Mouse (Mus musculus) intestine, embryonic 15.5 days (tissue): Measurements from ENCODE around the gene Pla2g4f. TPM values are rescaled to one million over a fixed set of nuclear protein-coding genes. Genes with fewer than 3 reads are reported as not detected.

Source experiments
- ATAC-seq: fragments of 200-750 bp; cut with Nextera tagmentation; 2 replicates; pipeline ENCODE4 v1.8.0; 2017; ENCODE audit warnings: moderate TSS enrichment, moderate library complexity
- H3K27ac ChIP-seq: fragments of 300-500 bp; sonication (generic); 2 replicates; pipeline ENCODE4 v1.5.1; 2015; ENCODE audit warnings: mild to moderate bottlenecking, inconsistent platforms
- H3K27me3 ChIP-seq: fragments of 300-500 bp; sonication (generic); replicated peaks from 2 replicates; pipeline ENCODE4 v1.6.1; 2015; ENCODE audit warnings: inconsistent platforms
- H3K36me3 ChIP-seq: fragments of 300-500 bp; sonication (generic); 2 replicates; pipeline ENCODE4 v1.6.1; 2015; ENCODE audit warnings: inconsistent platforms
- H3K4me1 ChIP-seq: fragments of 300-500 bp; sonication (generic); replicated peaks from 2 replicates; pipeline ENCODE4 v1.6.1; 2015; ENCODE audit warnings: inconsistent platforms
- H3K4me2 ChIP-seq: fragments of 300-500 bp; sonication (generic); replicated peaks from 2 replicates; pipeline ENCODE4 v1.6.1; 2015; ENCODE audit warnings: mild to moderate bottlenecking, inconsistent platforms
- H3K4me3 ChIP-seq: fragments of 300-500 bp; sonication (generic); replicated peaks from 2 replicates; pipeline ENCODE4 v1.5.1; 2015; ENCODE audit warnings: inconsistent platforms
- H3K9ac ChIP-seq: fragments of 300-500 bp; sonication (generic); 2 replicates; pipeline ENCODE4 v1.6.1; 2015; ENCODE audit warnings: inconsistent platforms
- H3K9me3 ChIP-seq: fragments of 300-500 bp; sonication (generic); 2 replicates; pipeline ENCODE4 v1.6.1; 2016; ENCODE audit warnings: inconsistent platforms
- WGBS: fragments of 180-500 bp; shearing (Covaris S2); methylation state at CpG from one replicate; pipeline ENCODE4 v1.1.7; 2015; 5-methylcytosine and 5-hydroxymethylcytosine counted together
- polyA plus RNA-seq: library from polyadenylated mRNA; unstranded; fragments of >200 nt; fragmentation: Nextera tagmentation; extraction: Ambion mirVana; gene quantifications from 2 replicates; pipeline ENCODE4 v1.2.1, GENCODE M21; 2015

The Pla2g4f gene
- polyA plus RNA-seq: 0.24 and 0.29 TPM in 2 replicates

- H3K9ac ChIP-seq: no peak within 1 kb of the TSS
- peaks cover 7% of the 10 kb centered on the region; the same call in 1 of the 2 replicates for H3K4me1 ChIP-seq
- no peak within 1 kb of the TSS for H3K4me3 ChIP-seq
- H3K27me3 ChIP-seq: no peaks in the 10 kb centered on the region
- H3K27ac ChIP-seq: 0 out of 2 replicates have a peak within 1 kb of the TSS, but pooled peaks have one; percentile 17
- H3K9me3 ChIP-seq: no peaks in the 10 kb centered on the region
- peak; percentile 71 for ATAC-seq
- WGBS: 34% methylated on average over 3 of the region's 3 CpGs
- no peak within 1 kb of the TSS for H3K4me2 ChIP-seq
- H3K36me3 ChIP-seq: peaks cover 14% of the 10 kb centered on the region; the same call in 1 of the 2 replicates
Observed at GRCm38 (mm10) chr2:120313976-120314375, at the start of gene Pla2g4f. TSS of gene Pla2g4f (minus strand) at chr2:120314165.

GRCm38 (mm10) chr2:120360425-120360824 is 46.5 kb upstream of the Pla2g4f start:
- no peaks in the 10 kb centered on the region for H3K9me3 ChIP-seq
- WGBS: 52% methylated on average over 1 of the region's 1 CpGs
- H3K27me3 ChIP-seq: no peaks in the 10 kb centered on the region
- H3K36me3 ChIP-seq: peaks cover 19% of the 10 kb centered on the region
- no peak overlapping the region for H3K4me3 ChIP-seq
- no peaks in the 10 kb centered on the region for H3K4me1 ChIP-seq
- no peak overlapping the region for H3K27ac ChIP-seq
- H3K4me2 ChIP-seq: no peak overlapping the region
- no peak overlapping the region for H3K9ac ChIP-seq
- no peak for ATAC-seq

GRCm38 (mm10) chr2:120352682-120353646 is 39.0 kb upstream of the Pla2g4f start, which contains the start of gene Vps39:
TSS of gene Vps39 (minus strand) at chr2:120353137.
- no peaks in the 10 kb centered on the region for H3K27me3 ChIP-seq
- ATAC-seq: peak; percentile 95
- H3K4me3 ChIP-seq: peak within 1 kb of the TSS; percentile 83
- H3K4me1 ChIP-seq: peaks cover 5% of the 10 kb centered on the region; the same call in 1 of the 2 replicates
- no peaks in the 10 kb centered on the region for H3K9me3 ChIP-seq
- peak within 1 kb of the TSS; percentile 65 for H3K27ac ChIP-seq
- peaks cover 22% of the 10 kb centered on the region for H3K36me3 ChIP-seq
- peak within 1 kb of the TSS; percentile 84 for H3K9ac ChIP-seq
- WGBS: 11% methylated on average over 44 of the region's 44 CpGs
- peak within 1 kb of the TSS; percentile 68 for H3K4me2 ChIP-seq

GRCm38 (mm10) chr2:120351321-120351720 is 37.4 kb upstream of the Pla2g4f start:
- no peaks in the 10 kb centered on the region for H3K9me3 ChIP-seq
- H3K4me2 ChIP-seq: no peak overlapping the region
- peaks cover 23% of the 10 kb centered on the region for H3K36me3 ChIP-seq

GRCm38 (mm10) chr2:120348120-120348519 is 34.2 kb upstream of the Pla2g4f start:
- no peak overlapping the region for H3K9ac ChIP-seq
- no peak overlapping the region for H3K4me2 ChIP-seq
- H3K4me1 ChIP-seq: peaks cover 5% of the 10 kb centered on the region; the same call in 1 of the 2 replicates
- no peak overlapping the region for H3K4me3 ChIP-seq
- H3K27ac ChIP-seq: no peak overlapping the region
- no peak for ATAC-seq
- H3K36me3 ChIP-seq: peaks cover 13% of the 10 kb centered on the region; the same call in 1 of the 2 replicates
- no peaks in the 10 kb centered on the region for H3K27me3 ChIP-seq
- H3K9me3 ChIP-seq: no peaks in the 10 kb centered on the region
- 76% methylated on average over 9 of the region's 9 CpGs for WGBS

More at GRCm38 (mm10) chr2:120351321-120351720, 37.4 kb upstream of the Pla2g4f start:
- Histone ChIP-seq H3K9ac (no peak overlapping the region), H3K4me1 (peaks cover 5% of the 10 kb centered on the region; the same call in 1 of the 2 replicates), H3K27ac (no peak overlapping the region), H3K27me3 (no peaks in the 10 kb centered on the region), H3K4me3 (no peak overlapping the region)
- WGBS: 81% methylated on average over 5 of the region's 5 CpGs
- ATAC-seq: no peak

- WGBS: 94% methylated on average over 1 of the region's 1 CpGs
- Histone ChIP-seq H3K36me3 (peaks cover 23% of the 10 kb centered on the region), H3K27me3 (no peaks in the 10 kb centered on the region), H3K9me3 (no peaks in the 10 kb centered on the region), H3K4me3 (no peak overlapping the region), H3K4me1 (no peaks in the 10 kb centered on the region), H3K4me2 (no peak overlapping the region), H3K9ac (no peak overlapping the region), H3K27ac (no peak overlapping the region)
- ATAC-seq: no peak
Observed at GRCm38 (mm10) chr2:120341741-120342140, 27.8 kb upstream of the Pla2g4f start.

GRCm38 (mm10) chr2:120337886-120338285 is 23.9 kb upstream of the Pla2g4f start:
- peaks cover 26% of the 10 kb centered on the region for H3K36me3 ChIP-seq
- no peaks in the 10 kb centered on the region for H3K4me1 ChIP-seq
- no peak overlapping the region for H3K4me2 ChIP-seq
- no peak overlapping the region for H3K27ac ChIP-seq
- H3K4me3 ChIP-seq: no peak overlapping the region
- no peaks in the 10 kb centered on the region for H3K9me3 ChIP-seq
- H3K9ac ChIP-seq: no peak overlapping the region
- H3K27me3 ChIP-seq: no peaks in the 10 kb centered on the region
- WGBS: 58% methylated on average over 2 of the region's 2 CpGs
- ATAC-seq: no peak

GRCm38 (mm10) chr2:120331575-120331974 is 17.6 kb upstream of the Pla2g4f start:
- 78% methylated on average over 4 of the region's 4 CpGs for WGBS
- peaks cover 24% of the 10 kb centered on the region for H3K36me3 ChIP-seq
- no peak overlapping the region for H3K4me3 ChIP-seq
- H3K4me2 ChIP-seq: no peak overlapping the region
- no peaks in the 10 kb centered on the region for H3K4me1 ChIP-seq
- H3K27me3 ChIP-seq: no peaks in the 10 kb centered on the region
- H3K9me3 ChIP-seq: no peaks in the 10 kb centered on the region
- no peak for ATAC-seq
- no peak overlapping the region for H3K27ac ChIP-seq
- H3K9ac ChIP-seq: no peak overlapping the region

GRCm38 (mm10) chr2:120315077-120315476 is 1.1 kb upstream of the Pla2g4f start:
- WGBS: 63% methylated on average over 4 of the region's 4 CpGs
- Histone ChIP-seq H3K4me3 (no peak overlapping the region), H3K9me3 (no peaks in the 10 kb centered on the region), H3K27me3 (no peaks in the 10 kb centered on the region), H3K9ac (no peak overlapping the region), H3K27ac (no peak overlapping the region), H3K36me3 (peaks cover 19% of the 10 kb centered on the region; the same call in 1 of the 2 replicates), H3K4me2 (no peak overlapping the region), H3K4me1 (peaks cover 7% of the 10 kb centered on the region; the same call in 1 of the 2 replicates)
- peak; percentile 58 for ATAC-seq

GRCm38 (mm10) chr2:120314487-120314886 is 522 bp upstream of the Pla2g4f start:
- Histone ChIP-seq H3K27ac (0 out of 2 replicates have a peak overlapping the region, but pooled peaks have one; percentile 17), H3K9ac (no peak overlapping the region), H3K9me3 (no peaks in the 10 kb centered on the region), H3K36me3 (peaks cover 18% of the 10 kb centered on the region; the same call in 1 of the 2 replicates), H3K4me3 (no peak overlapping the region), H3K4me1 (peaks cover 7% of the 10 kb centered on the region; the same call in 1 of the 2 replicates), H3K4me2 (no peak overlapping the region), H3K27me3 (no peaks in the 10 kb centered on the region)
- ATAC-seq: peak; percentile 54; the same call in 1 of the 2 replicates
- WGBS: 68% methylated on average over 4 of the region's 4 CpGs

GRCm38 (mm10) chr2:120312276-120312825 is 1.6 kb downstream of the Pla2g4f start:
- Histone ChIP-seq H3K9ac (no peak overlapping the region), H3K27ac (no peak overlapping the region), H3K36me3 (peaks cover 6% of the 10 kb centered on the region; the same call in 1 of the 2 replicates), H3K4me3 (no peak overlapping the region), H3K27me3 (no peaks in the 10 kb centered on the region), H3K4me2 (no peak overlapping the region), H3K4me1 (peaks cover 7% of the 10 kb centered on the region; the same call in 1 of the 2 replicates), H3K9me3 (no peaks in the 10 kb centered on the region)
- WGBS: 78% methylated on average over 7 of the region's 7 CpGs
- no peak for ATAC-seq

GRCm38 (mm10) chr2:120304113-120304512 is 9.9 kb downstream of the Pla2g4f start:
- Histone ChIP-seq H3K27me3 (no peaks in the 10 kb centered on the region), H3K9ac (no peak overlapping the region)

More at GRCm38 (mm10) chr2:120304113-120304512, 9.9 kb downstream of the Pla2g4f start:
- no peak overlapping the region for H3K4me2 ChIP-seq
- no peaks in the 10 kb centered on the region for H3K36me3 ChIP-seq
- 15% methylated on average over 3 of the region's 3 CpGs for WGBS
- no peak overlapping the region for H3K27ac ChIP-seq
- no peak overlapping the region for H3K4me3 ChIP-seq
- no peaks in the 10 kb centered on the region for H3K9me3 ChIP-seq
- ATAC-seq: no peak
- H3K4me1 ChIP-seq: no peaks in the 10 kb centered on the region
